Mouse (Mus musculus): ENCODE data around the gene Lnx1. TPM values are rescaled to one million over a fixed set of nuclear protein-coding genes. Genes with fewer than 3 reads are reported as not detected.

Lnx1 gene
- polyA plus RNA-seq, 1 experiment from 2014 or later = 5.5 TPM

DNA sequence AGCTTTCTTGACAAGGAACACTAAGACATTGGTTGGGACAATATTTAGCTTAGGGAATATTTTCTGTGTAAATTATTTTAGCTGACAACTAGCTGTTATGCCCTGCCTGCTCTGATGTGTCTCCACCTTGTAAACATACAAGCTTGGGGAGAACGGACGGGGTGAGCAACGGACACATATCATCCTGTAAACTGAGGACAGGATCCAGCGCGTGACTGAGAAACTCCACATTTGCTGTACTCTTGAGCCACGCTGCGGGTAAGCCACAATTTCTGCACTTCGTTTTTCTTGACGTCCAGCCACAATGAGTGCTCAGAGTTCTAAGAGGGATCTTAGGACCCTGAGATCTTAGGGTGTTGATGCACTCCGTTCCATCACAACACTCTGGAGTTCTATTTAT is 48.9 kb downstream of the Lnx1 start:
- Histone ChIP-seq H3K36me3 (ENCODE audit: control insufficient read depth, insufficient read depth, low read length) (no peaks in the 10 kb centered on the region), H3K4me2 (ENCODE audit: low read depth, low read length) (no peak overlapping the region), H3K4me1 (replicated peaks; ENCODE audit: control insufficient read depth, insufficient read depth, low read length) (no peaks in the 10 kb centered on the region), H3K4me3 (ENCODE audit: low read length) (no peak overlapping the region), H3K9ac (ENCODE audit: low read length) (no peak overlapping the region), H3K27ac (ENCODE audit: low read length) (no peak overlapping the region; the same call in 1 of the 2 replicates), H3K9me3 (ENCODE audit: control insufficient read depth, low read length) (no peaks in the 10 kb centered on the region), H3K27me3 (ENCODE audit: control insufficient read depth, insufficient read depth, low read depth, low read length) (no peaks in the 10 kb centered on the region)
- peak; percentile 78 for ATAC-seq (ENCODE audit: low read depth)
- 54% methylated on average over 10 of the region's 10 CpGs for WGBS

- H3K4me1 ChIP-seq (replicated peaks; ENCODE audit: control insufficient read depth, insufficient read depth, low read length) = no peaks in the 10 kb centered on the region; the same call in 1 of the 2 replicates
- no peak overlapping the region for H3K27ac ChIP-seq (ENCODE audit: low read length)
- no peak overlapping the region for H3K4me2 ChIP-seq (ENCODE audit: low read depth, low read length)
- H3K27me3 ChIP-seq (ENCODE audit: control insufficient read depth, insufficient read depth, low read depth, low read length) = no peaks in the 10 kb centered on the region
- no peaks in the 10 kb centered on the region for H3K36me3 ChIP-seq (ENCODE audit: control insufficient read depth, insufficient read depth, low read length)
- H3K4me3 ChIP-seq (ENCODE audit: low read length) = no peak overlapping the region
- no peaks in the 10 kb centered on the region for H3K9me3 ChIP-seq (ENCODE audit: control insufficient read depth, low read length)
- no peak overlapping the region for H3K9ac ChIP-seq (ENCODE audit: low read length)
- 77% methylated on average over 1 of the region's 1 CpGs for WGBS
- ATAC-seq (ENCODE audit: low read depth) = no peak
Observed at GRCm38 (mm10) chr5:74649122-74649521, 53.6 kb downstream of the Lnx1 start.

DNA sequence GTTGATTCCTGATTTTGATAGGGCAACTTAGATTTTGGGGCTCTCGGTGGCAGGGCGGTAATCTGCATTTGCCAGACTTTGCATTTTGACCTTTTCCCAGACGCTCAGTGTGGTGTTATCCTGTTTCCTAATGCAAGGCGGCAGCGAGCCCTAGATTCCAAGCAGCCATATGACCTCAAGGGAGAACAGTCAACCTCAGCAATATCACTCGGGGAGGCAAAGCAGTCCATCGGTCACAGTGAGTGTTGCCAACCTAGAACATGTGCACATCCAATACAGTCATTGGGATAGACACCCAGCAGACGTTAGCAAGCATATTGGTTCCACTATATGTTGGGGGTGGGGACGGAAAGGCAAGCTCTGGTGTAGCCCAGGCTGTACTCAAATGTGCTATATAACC is 54.5 kb downstream of the Lnx1 start:
- Histone ChIP-seq H3K4me3 (ENCODE audit: low read length) (no peak overlapping the region), H3K36me3 (ENCODE audit: control insufficient read depth, insufficient read depth, low read length) (no peaks in the 10 kb centered on the region), H3K27me3 (ENCODE audit: control insufficient read depth, insufficient read depth, low read depth, low read length) (no peaks in the 10 kb centered on the region), H3K4me1 (replicated peaks; ENCODE audit: control insufficient read depth, insufficient read depth, low read length) (no peaks in the 10 kb centered on the region; the same call in 1 of the 2 replicates), H3K9me3 (ENCODE audit: control insufficient read depth, low read length) (no peaks in the 10 kb centered on the region), H3K9ac (ENCODE audit: low read length) (no peak overlapping the region), H3K27ac (ENCODE audit: low read length) (no peak overlapping the region), H3K4me2 (ENCODE audit: low read depth, low read length) (no peak overlapping the region)
- WGBS = 84% methylated on average over 9 of the region's 9 CpGs
- no peak for ATAC-seq (ENCODE audit: low read depth)

DNA sequence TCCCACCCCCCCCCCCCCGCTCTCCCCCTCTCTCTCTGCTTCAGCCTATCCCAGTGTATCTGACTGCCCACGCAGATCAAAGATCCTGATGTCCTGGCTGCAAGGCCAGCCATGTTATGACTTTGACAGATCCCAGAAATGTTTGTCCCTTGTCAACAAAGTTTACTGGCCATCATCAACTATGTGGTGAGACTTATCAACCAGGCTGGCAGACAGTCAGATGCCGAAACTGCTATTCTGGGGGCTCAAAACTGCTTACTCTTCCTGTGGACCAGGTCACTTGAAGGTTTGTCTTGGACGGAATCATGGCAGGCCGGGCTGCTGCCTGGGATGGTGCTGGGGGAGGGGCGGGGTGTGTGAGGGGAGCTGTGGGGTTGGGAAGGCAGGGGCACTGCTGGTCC is 55.1 kb downstream of the Lnx1 start:
- Histone ChIP-seq H3K4me1 (replicated peaks; ENCODE audit: control insufficient read depth, insufficient read depth, low read length) (no peaks in the 10 kb centered on the region; the same call in 1 of the 2 replicates), H3K4me3 (ENCODE audit: low read length) (no peak overlapping the region), H3K36me3 (ENCODE audit: control insufficient read depth, insufficient read depth, low read length) (no peaks in the 10 kb centered on the region), H3K4me2 (ENCODE audit: low read depth, low read length) (no peak overlapping the region), H3K9ac (ENCODE audit: low read length) (no peak overlapping the region), H3K9me3 (ENCODE audit: control insufficient read depth, low read length) (no peaks in the 10 kb centered on the region), H3K27me3 (ENCODE audit: control insufficient read depth, insufficient read depth, low read depth, low read length) (no peaks in the 10 kb centered on the region), H3K27ac (ENCODE audit: low read length) (no peak overlapping the region)
- WGBS = 37% methylated on average over 5 of the region's 6 CpGs
- peak; percentile 43; the same call in 1 of the 2 replicates for ATAC-seq (ENCODE audit: low read depth)

- H3K4me3 ChIP-seq (ENCODE audit: low read length) = no peak overlapping the region
- no peaks in the 10 kb centered on the region for H3K27me3 ChIP-seq (ENCODE audit: control insufficient read depth, insufficient read depth, low read depth, low read length)
- H3K4me2 ChIP-seq (ENCODE audit: low read depth, low read length) = no peak overlapping the region
- no peaks in the 10 kb centered on the region for H3K36me3 ChIP-seq (ENCODE audit: control insufficient read depth, insufficient read depth, low read length)
- H3K27ac ChIP-seq (ENCODE audit: low read length) = no peak overlapping the region
- no peak for ATAC-seq (ENCODE audit: low read depth)
- WGBS = 57% methylated on average over 2 of the region's 2 CpGs
- no peaks in the 10 kb centered on the region for H3K9me3 ChIP-seq (ENCODE audit: control insufficient read depth, low read length)
- no peak overlapping the region for H3K9ac ChIP-seq (ENCODE audit: low read length)
- no peaks in the 10 kb centered on the region; the same call in 1 of the 2 replicates for H3K4me1 ChIP-seq (replicated peaks; ENCODE audit: control insufficient read depth, insufficient read depth, low read length)
Observed at GRCm38 (mm10) chr5:74642291-74642690, 60.4 kb downstream of the Lnx1 start.

GRCm38 (mm10) chr5:74641000-74641399 is 61.7 kb downstream of the Lnx1 start:
- no peaks in the 10 kb centered on the region for H3K36me3 ChIP-seq (ENCODE audit: control insufficient read depth, insufficient read depth, low read length)
- no peak overlapping the region for H3K27ac ChIP-seq (ENCODE audit: low read length)
- H3K9me3 ChIP-seq (ENCODE audit: control insufficient read depth, low read length) = no peaks in the 10 kb centered on the region
- H3K4me3 ChIP-seq (ENCODE audit: low read length) = no peak overlapping the region
- H3K27me3 ChIP-seq (ENCODE audit: control insufficient read depth, insufficient read depth, low read depth, low read length) = no peaks in the 10 kb centered on the region
- 0 out of 2 replicates have a peak, but pooled peaks have one; percentile 43 for ATAC-seq (ENCODE audit: low read depth)
- WGBS = 39% methylated on average over 6 of the region's 6 CpGs
- no peak overlapping the region for H3K4me2 ChIP-seq (ENCODE audit: low read depth, low read length)
- no peaks in the 10 kb centered on the region for H3K4me1 ChIP-seq (replicated peaks; ENCODE audit: control insufficient read depth, insufficient read depth, low read length)
- H3K9ac ChIP-seq (ENCODE audit: low read length) = no peak overlapping the region

- Histone ChIP-seq H3K4me3 (ENCODE audit: low read length) (no peak overlapping the region), H3K36me3 (ENCODE audit: control insufficient read depth, insufficient read depth, low read length) (no peaks in the 10 kb centered on the region), H3K9ac (ENCODE audit: low read length) (no peak overlapping the region), H3K27me3 (ENCODE audit: control insufficient read depth, insufficient read depth, low read depth, low read length) (no peaks in the 10 kb centered on the region), H3K4me1 (replicated peaks; ENCODE audit: control insufficient read depth, insufficient read depth, low read length) (no peaks in the 10 kb centered on the region), H3K27ac (ENCODE audit: low read length) (no peak overlapping the region), H3K9me3 (ENCODE audit: control insufficient read depth, low read length) (no peaks in the 10 kb centered on the region), H3K4me2 (ENCODE audit: low read depth, low read length) (no peak overlapping the region)
- WGBS = 71% methylated on average over 4 of the region's 4 CpGs
- ATAC-seq (ENCODE audit: low read depth) = no peak
Observed at GRCm38 (mm10) chr5:74640504-74640903, 62.2 kb downstream of the Lnx1 start.

DNA sequence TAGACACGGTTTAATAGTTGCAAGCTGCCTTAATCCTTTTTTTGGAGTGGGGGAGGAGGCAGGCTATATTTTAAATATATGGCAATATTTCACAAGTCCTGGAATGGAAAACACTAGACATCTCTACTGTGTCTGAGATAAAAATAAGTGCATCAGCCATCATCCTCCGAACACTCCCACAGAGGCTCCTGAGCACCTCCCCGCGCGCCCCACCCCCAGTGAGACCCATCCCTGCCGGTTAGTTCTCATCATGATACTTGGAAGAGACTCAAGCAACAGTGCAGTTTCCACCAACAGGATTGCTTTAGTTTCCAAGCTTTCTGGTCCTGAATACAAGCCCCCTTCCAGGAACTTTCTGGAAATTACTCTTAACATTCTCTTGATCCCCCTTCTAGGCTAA is 63.2 kb downstream of the Lnx1 start:
- no peak overlapping the region for H3K4me2 ChIP-seq (ENCODE audit: low read depth, low read length)
- H3K4me3 ChIP-seq (ENCODE audit: low read length) = no peak overlapping the region
- H3K27me3 ChIP-seq (ENCODE audit: control insufficient read depth, insufficient read depth, low read depth, low read length) = no peaks in the 10 kb centered on the region
- no peak for ATAC-seq (ENCODE audit: low read depth)
- H3K36me3 ChIP-seq (ENCODE audit: control insufficient read depth, insufficient read depth, low read length) = no peaks in the 10 kb centered on the region
- H3K4me1 ChIP-seq (replicated peaks; ENCODE audit: control insufficient read depth, insufficient read depth, low read length) = no peaks in the 10 kb centered on the region
- H3K27ac ChIP-seq (ENCODE audit: low read length) = no peak overlapping the region
- 74% methylated on average over 6 of the region's 6 CpGs for WGBS
- H3K9me3 ChIP-seq (ENCODE audit: control insufficient read depth, low read length) = no peaks in the 10 kb centered on the region
- H3K9ac ChIP-seq (ENCODE audit: low read length) = no peak overlapping the region

DNA sequence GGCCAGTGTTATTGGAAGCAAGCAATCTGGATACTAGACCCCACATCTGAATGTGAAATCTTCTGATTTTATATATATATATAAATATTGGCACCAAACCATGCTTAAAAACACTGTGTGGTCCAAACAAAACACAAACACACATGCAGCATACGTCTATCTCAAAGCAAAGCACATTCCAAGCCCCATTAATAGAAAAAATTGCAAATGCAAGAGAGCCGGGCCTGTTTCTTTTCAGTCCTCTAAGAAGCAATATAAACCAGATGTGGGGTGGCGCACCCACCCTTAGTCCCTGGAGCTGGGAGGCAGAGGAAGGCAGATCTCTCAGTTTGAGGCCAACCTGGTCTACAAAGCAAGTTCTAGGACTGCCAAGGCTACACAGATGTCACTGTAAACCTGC is 68.3 kb downstream of the Lnx1 start:
- Histone ChIP-seq H3K9ac (ENCODE audit: low read length) (no peak overlapping the region), H3K4me2 (ENCODE audit: low read depth, low read length) (no peak overlapping the region), H3K4me3 (ENCODE audit: low read length) (no peak overlapping the region), H3K4me1 (replicated peaks; ENCODE audit: control insufficient read depth, insufficient read depth, low read length) (0 out of 2 replicates have a peak, but pooled peaks cover 2% of the 10 kb centered on the region), H3K36me3 (ENCODE audit: control insufficient read depth, insufficient read depth, low read length) (no peaks in the 10 kb centered on the region), H3K27ac (ENCODE audit: low read length) (no peak overlapping the region), H3K9me3 (ENCODE audit: control insufficient read depth, low read length) (no peaks in the 10 kb centered on the region), H3K27me3 (ENCODE audit: control insufficient read depth, insufficient read depth, low read depth, low read length) (no peaks in the 10 kb centered on the region)
- WGBS = 47% methylated on average over 3 of the region's 3 CpGs
- peak; percentile 34; the same call in 1 of the 2 replicates for ATAC-seq (ENCODE audit: low read depth)

- Histone ChIP-seq H3K36me3 (ENCODE audit: control insufficient read depth, insufficient read depth, low read length) (no peaks in the 10 kb centered on the region), H3K9me3 (ENCODE audit: control insufficient read depth, low read length) (no peaks in the 10 kb centered on the region), H3K9ac (ENCODE audit: low read length) (no peak overlapping the region), H3K27ac (ENCODE audit: low read length) (no peak overlapping the region), H3K4me2 (ENCODE audit: low read depth, low read length) (no peak overlapping the region), H3K4me3 (ENCODE audit: low read length) (no peak overlapping the region), H3K4me1 (replicated peaks; ENCODE audit: control insufficient read depth, insufficient read depth, low read length) (0 out of 2 replicates have a peak, but pooled peaks cover 2% of the 10 kb centered on the region), H3K27me3 (ENCODE audit: control insufficient read depth, insufficient read depth, low read depth, low read length) (no peaks in the 10 kb centered on the region)
- WGBS = 78% methylated on average over 6 of the region's 6 CpGs
- ATAC-seq (ENCODE audit: low read depth) = no peak
Observed at GRCm38 (mm10) chr5:74633453-74633852, 69.3 kb downstream of the Lnx1 start.
